Mouse (Mus musculus): ENCODE results near the gene Fbxw7.

Gene Fbxw7

GRCm38 (mm10) chr3:84971561-84971960 is 156.5 kb downstream of the Fbxw7 start:
- H3K36me3 ChIP-seq (ENCODE audit: control insufficient read depth, insufficient read depth, low read length, poor library complexity, severe bottlenecking) = peaks cover 9% of the 10 kb centered on the region
- DNase-seq (ENCODE audit: low read depth, low spot score) = no peak
- no peaks in the 10 kb centered on the region for H3K27me3 ChIP-seq (ENCODE audit: control insufficient read depth, insufficient read depth, low read length, poor library complexity, severe bottlenecking)

GRCm38 (mm10) chr3:84972881-84973280 is 157.8 kb downstream of the Fbxw7 start:
- no peak for DNase-seq (ENCODE audit: low read depth, low spot score)
- H3K36me3 ChIP-seq (ENCODE audit: control insufficient read depth, insufficient read depth, low read length, poor library complexity, severe bottlenecking) = peaks cover 7% of the 10 kb centered on the region
- H3K27me3 ChIP-seq (ENCODE audit: control insufficient read depth, insufficient read depth, low read length, poor library complexity, severe bottlenecking) = no peaks in the 10 kb centered on the region

GRCm38 (mm10) chr3:84974193-84974592 is 159.1 kb downstream of the Fbxw7 start:
- no peaks in the 10 kb centered on the region for H3K27me3 ChIP-seq (ENCODE audit: control insufficient read depth, insufficient read depth, low read length, poor library complexity, severe bottlenecking)
- H3K36me3 ChIP-seq (ENCODE audit: control insufficient read depth, insufficient read depth, low read length, poor library complexity, severe bottlenecking) = peaks cover 7% of the 10 kb centered on the region
- no peak for DNase-seq (ENCODE audit: low read depth, low spot score)

GRCm38 (mm10) chr3:84978676-84979075 is 163.6 kb downstream of the Fbxw7 start:
- no peak for DNase-seq (ENCODE audit: low read depth, low spot score)
- H3K27me3 ChIP-seq (ENCODE audit: control insufficient read depth, insufficient read depth, low read length, poor library complexity, severe bottlenecking) = no peaks in the 10 kb centered on the region
- H3K36me3 ChIP-seq (ENCODE audit: control insufficient read depth, insufficient read depth, low read length, poor library complexity, severe bottlenecking) = peaks cover 4% of the 10 kb centered on the region

DNA sequence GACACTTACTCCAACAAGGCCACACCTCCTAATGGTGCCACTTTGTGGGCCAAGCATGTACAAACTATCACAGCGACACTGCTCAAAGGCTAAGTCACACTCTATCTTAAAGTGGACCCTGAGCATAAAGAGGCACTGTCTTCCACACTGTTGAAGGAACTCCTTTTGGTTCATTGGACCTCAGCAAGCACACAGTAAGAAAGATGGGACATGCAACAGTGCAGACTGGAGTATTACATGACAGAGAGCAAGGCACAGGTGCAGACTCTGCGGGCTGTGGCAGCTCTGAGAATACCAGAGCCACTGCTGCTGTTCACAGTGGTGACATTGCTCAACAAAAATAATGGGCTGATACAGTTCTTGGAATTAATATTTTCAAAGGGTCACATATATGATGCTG is 165.1 kb downstream of the Fbxw7 start:
- H3K36me3 ChIP-seq (ENCODE audit: control insufficient read depth, insufficient read depth, low read length, poor library complexity, severe bottlenecking) = peaks cover 4% of the 10 kb centered on the region
- no peaks in the 10 kb centered on the region for H3K27me3 ChIP-seq (ENCODE audit: control insufficient read depth, insufficient read depth, low read length, poor library complexity, severe bottlenecking)
- DNase-seq (ENCODE audit: low read depth, low spot score) = no peak

DNA sequence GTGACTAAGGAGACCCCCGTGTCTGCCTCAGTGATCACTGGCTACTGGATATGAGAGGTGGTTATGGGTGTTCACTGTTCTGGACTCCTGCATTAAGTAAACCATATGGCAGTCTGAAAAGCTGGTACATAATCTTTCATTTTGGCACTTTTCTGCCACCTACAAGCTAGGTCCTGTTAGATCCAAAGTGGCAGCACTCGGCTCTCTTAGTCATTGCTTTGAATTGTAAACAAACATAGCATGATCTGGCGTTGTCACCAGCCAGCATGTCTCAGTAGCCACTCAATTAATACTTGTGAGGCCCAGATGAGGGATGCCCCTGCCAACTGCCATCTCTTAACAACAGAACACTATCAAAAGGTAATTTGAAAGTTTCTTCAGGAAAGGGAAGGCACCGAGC is 167.6 kb downstream of the Fbxw7 start:
- Histone ChIP-seq H3K27me3 (ENCODE audit: control insufficient read depth, insufficient read depth, low read length, poor library complexity, severe bottlenecking) (no peaks in the 10 kb centered on the region), H3K36me3 (ENCODE audit: control insufficient read depth, insufficient read depth, low read length, poor library complexity, severe bottlenecking) (peaks cover 3% of the 10 kb centered on the region)
- DNase-seq (ENCODE audit: low read depth, low spot score) = no peak

GRCm38 (mm10) chr3:84985121-84985625 is 170.1 kb downstream of the Fbxw7 start:
- no peak for DNase-seq (ENCODE audit: low read depth, low spot score)
- H3K36me3 ChIP-seq (ENCODE audit: control insufficient read depth, insufficient read depth, low read length, poor library complexity, severe bottlenecking) = no peaks in the 10 kb centered on the region
- no peaks in the 10 kb centered on the region for H3K27me3 ChIP-seq (ENCODE audit: control insufficient read depth, insufficient read depth, low read length, poor library complexity, severe bottlenecking)

- no peaks in the 10 kb centered on the region for H3K36me3 ChIP-seq (ENCODE audit: control insufficient read depth, insufficient read depth, low read length, poor library complexity, severe bottlenecking)
- H3K27me3 ChIP-seq (ENCODE audit: control insufficient read depth, insufficient read depth, low read length, poor library complexity, severe bottlenecking) = no peaks in the 10 kb centered on the region
- DNase-seq (ENCODE audit: low read depth, low spot score) = no peak
Observed at GRCm38 (mm10) chr3:84988880-84989279, 173.8 kb downstream of the Fbxw7 start.

- no peak for DNase-seq (ENCODE audit: low read depth, low spot score)
- Histone ChIP-seq H3K36me3 (ENCODE audit: control insufficient read depth, insufficient read depth, low read length, poor library complexity, severe bottlenecking) (no peaks in the 10 kb centered on the region), H3K27me3 (ENCODE audit: control insufficient read depth, insufficient read depth, low read length, poor library complexity, severe bottlenecking) (no peaks in the 10 kb centered on the region)
Observed at GRCm38 (mm10) chr3:85005257-85005656, 190.2 kb downstream of the Fbxw7 start.

- H3K36me3 ChIP-seq (ENCODE audit: control insufficient read depth, insufficient read depth, low read length, poor library complexity, severe bottlenecking) = no peaks in the 10 kb centered on the region
Observed at GRCm38 (mm10) chr3:85012889-85013288, 197.8 kb downstream of the Fbxw7 start.

DNA sequence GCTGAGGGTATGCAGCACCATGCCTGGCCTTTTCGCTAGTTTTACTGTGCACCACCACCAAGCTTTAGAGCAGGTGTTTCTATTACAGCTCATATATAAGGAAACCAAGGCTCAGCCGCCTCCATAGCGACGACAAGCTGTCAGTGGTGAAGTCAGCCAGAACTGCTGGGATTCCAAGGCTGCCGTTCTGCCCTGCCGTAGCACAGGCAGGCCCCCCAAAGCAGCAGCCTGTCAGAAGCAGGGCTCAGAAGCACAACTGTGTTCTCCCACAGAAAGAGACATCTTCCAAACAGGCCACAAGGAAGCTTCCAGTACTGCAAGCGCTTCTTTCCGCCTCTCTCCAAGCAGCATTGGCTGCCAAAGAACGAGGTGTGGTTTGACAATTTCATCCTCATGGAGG is 200.6 kb downstream of the Fbxw7 start:
- no peak for DNase-seq (ENCODE audit: low read depth, low spot score)
- Histone ChIP-seq H3K36me3 (ENCODE audit: control insufficient read depth, insufficient read depth, low read length, poor library complexity, severe bottlenecking) (no peaks in the 10 kb centered on the region), H3K27me3 (ENCODE audit: control insufficient read depth, insufficient read depth, low read length, poor library complexity, severe bottlenecking) (no peaks in the 10 kb centered on the region)

More at GRCm38 (mm10) chr3:85012889-85013288, 197.8 kb downstream of the Fbxw7 start:
- DNase-seq (ENCODE audit: low read depth, low spot score) = no peak
- H3K27me3 ChIP-seq (ENCODE audit: control insufficient read depth, insufficient read depth, low read length, poor library complexity, severe bottlenecking) = no peaks in the 10 kb centered on the region

DNA sequence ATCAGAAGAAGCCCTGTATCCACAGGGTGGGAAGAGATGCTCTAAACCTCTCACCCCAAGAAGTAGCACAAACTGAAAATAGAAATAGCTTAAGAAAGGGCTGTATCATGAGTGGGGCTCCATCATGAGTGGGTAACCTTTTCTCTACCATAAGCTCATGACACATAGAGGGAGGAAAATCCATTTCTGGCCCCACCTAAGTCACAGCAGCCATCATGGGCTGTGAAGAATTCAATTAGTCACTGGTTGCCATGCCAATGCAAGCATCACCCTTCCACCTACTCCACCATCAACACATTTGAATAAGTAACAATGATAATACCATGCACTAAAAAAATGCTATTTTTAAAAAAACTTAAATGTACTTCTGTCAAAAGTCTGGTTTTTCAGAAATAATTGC is 205.1 kb downstream of the Fbxw7 start:
- DNase-seq (ENCODE audit: low read depth, low spot score) = no peak
- no peaks in the 10 kb centered on the region for H3K36me3 ChIP-seq (ENCODE audit: control insufficient read depth, insufficient read depth, low read length, poor library complexity, severe bottlenecking)
- H3K27me3 ChIP-seq (ENCODE audit: control insufficient read depth, insufficient read depth, low read length, poor library complexity, severe bottlenecking) = no peaks in the 10 kb centered on the region

DNA sequence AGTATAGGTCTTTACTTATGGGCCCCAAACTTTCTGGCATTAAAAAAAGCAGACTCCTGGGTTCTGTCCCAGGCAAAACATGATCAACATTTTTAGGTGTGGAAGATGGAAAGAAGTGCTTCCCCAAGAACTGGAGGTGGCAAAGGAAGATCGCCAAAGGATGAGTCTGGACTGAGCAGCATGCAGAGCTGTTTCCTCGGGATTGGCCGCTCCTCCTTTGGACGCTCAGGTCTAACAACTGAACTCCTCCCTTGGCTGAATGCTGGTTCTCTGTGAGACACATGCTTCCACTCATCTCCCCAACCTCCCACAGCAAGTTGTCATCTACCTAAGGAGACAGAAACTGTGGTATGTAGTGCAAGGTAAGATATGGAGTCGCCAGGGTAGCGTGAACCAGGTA is 206.7 kb downstream of the Fbxw7 start:
- no peak for DNase-seq (ENCODE audit: low read depth, low spot score)
- H3K36me3 ChIP-seq (ENCODE audit: control insufficient read depth, insufficient read depth, low read length, poor library complexity, severe bottlenecking) = no peaks in the 10 kb centered on the region
- no peaks in the 10 kb centered on the region for H3K27me3 ChIP-seq (ENCODE audit: control insufficient read depth, insufficient read depth, low read length, poor library complexity, severe bottlenecking)

GRCm38 (mm10) chr3:85022800-85023199 is 207.7 kb downstream of the Fbxw7 start:
- peak; percentile 24 for DNase-seq (ENCODE audit: low read depth, low spot score)

DNA sequence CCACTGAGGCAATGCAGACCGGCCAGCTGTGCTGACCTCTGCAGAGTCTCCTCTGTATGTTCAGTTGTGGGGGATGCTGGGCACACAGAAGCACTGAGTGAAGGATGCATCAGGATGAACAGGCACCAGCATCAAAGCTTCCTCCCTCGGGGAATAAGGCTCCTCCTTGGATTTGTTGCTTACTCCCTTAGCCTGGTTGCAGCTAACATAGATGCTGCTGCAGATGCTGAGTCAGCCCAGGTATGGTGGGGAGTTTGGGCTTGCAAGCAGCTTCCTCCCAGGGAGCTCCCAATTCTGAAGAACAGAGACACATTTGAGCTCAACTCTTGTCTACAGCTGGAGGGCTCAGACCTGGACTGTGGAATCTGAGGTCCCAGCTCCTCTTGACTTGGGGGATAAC is 209.2 kb downstream of the Fbxw7 start:
- DNase-seq (ENCODE audit: low read depth, low spot score) = no peak
- no peaks in the 10 kb centered on the region for H3K27me3 ChIP-seq (ENCODE audit: control insufficient read depth, insufficient read depth, low read length, poor library complexity, severe bottlenecking)
- no peaks in the 10 kb centered on the region for H3K36me3 ChIP-seq (ENCODE audit: control insufficient read depth, insufficient read depth, low read length, poor library complexity, severe bottlenecking)

More at GRCm38 (mm10) chr3:85022800-85023199, 207.7 kb downstream of the Fbxw7 start:
- H3K27me3 ChIP-seq (ENCODE audit: control insufficient read depth, insufficient read depth, low read length, poor library complexity, severe bottlenecking) = no peaks in the 10 kb centered on the region
- H3K36me3 ChIP-seq (ENCODE audit: control insufficient read depth, insufficient read depth, low read length, poor library complexity, severe bottlenecking) = no peaks in the 10 kb centered on the region
